Mouse (Mus musculus): ENCODE data around the gene AB124611. TPM values are rescaled to one million over a fixed set of nuclear protein-coding genes. Genes with fewer than 3 reads are reported as not detected.
A peak's percentile ranks its signal among the peaks of the same experiment; 100 is the strongest.

AB124611 gene
- total and polyA plus RNA-seq, 2 experiments from 2014 or later: 0.68 to 1.7 TPM

- Histone ChIP-seq H3K4me3 (ENCODE audit: low read depth, low read length) (peak overlapping the region; percentile 79), H3K4me2 (ENCODE audit: low read depth, low read length, poor library complexity, severe bottlenecking) (peak overlapping the region; percentile 71), H3K9me3 (ENCODE audit: low read length) (no peaks in the 10 kb centered on the region), H3K9ac (replicated peaks; ENCODE audit: low read length, poor library complexity, severe bottlenecking) (peak overlapping the region; percentile 95; the same call in 1 of the 2 replicates), H3K36me3 (ENCODE audit: insufficient read depth, low read length) (0 out of 2 replicates have a peak, but pooled peaks cover 3% of the 10 kb centered on the region), H3K27ac (ENCODE audit: low read depth, low read length) (peak overlapping the region; percentile 96), H3K27me3 (ENCODE audit: insufficient read depth, low read length) (no peaks in the 10 kb centered on the region), H3K4me1 (ENCODE audit: insufficient read depth, low read length) (peaks cover 6% of the 10 kb centered on the region)
- DNase-seq (ENCODE audit: low spot score) (no peak), ATAC-seq (ENCODE audit: low FRiP score) (peak; percentile 41)
- TF ChIP-seq CTCF (IDR thresholded peaks at IDR 0.05): peak; percentile 5; the same call in 1 of the 2 replicates
- 5% methylated on average over 9 of the region's 9 CpGs for WGBS
These were observed 19.5 kb downstream of the AB124611 start for GRCm38 (mm10) chr9:21545351-21545915.

GRCm38 (mm10) chr9:21545916-21546788 is 20.2 kb downstream of the AB124611 start:
- peaks cover 6% of the 10 kb centered on the region for H3K4me1 ChIP-seq (ENCODE audit: insufficient read depth, low read length)
- peak overlapping the region; percentile 71 for H3K4me2 ChIP-seq (ENCODE audit: low read depth, low read length, poor library complexity, severe bottlenecking)
- TF ChIP-seq CTCF (IDR thresholded peaks at IDR 0.05): peak; percentile 69
- H3K27me3 ChIP-seq (ENCODE audit: insufficient read depth, low read length): no peaks in the 10 kb centered on the region
- ATAC-seq (ENCODE audit: low FRiP score) (peak; percentile 94), DNase-seq (ENCODE audit: low spot score) (peak; percentile 98)
- H3K9me3 ChIP-seq (ENCODE audit: low read length): no peaks in the 10 kb centered on the region
- H3K4me3 ChIP-seq (ENCODE audit: low read depth, low read length): peak overlapping the region; percentile 79
- peak overlapping the region; percentile 95 for H3K9ac ChIP-seq (replicated peaks; ENCODE audit: low read length, poor library complexity, severe bottlenecking)
- H3K36me3 ChIP-seq (ENCODE audit: insufficient read depth, low read length): peaks cover 3% of the 10 kb centered on the region; the same call in 1 of the 2 replicates
- under 1% methylated on average over 60 of the region's 67 CpGs for WGBS
- peak overlapping the region; percentile 96 for H3K27ac ChIP-seq (ENCODE audit: low read depth, low read length)

GRCm38 (mm10) chr9:21546789-21547074 is 20.8 kb downstream of the AB124611 start, which contains the start of gene Carm1:
Gene Carm1 (plus strand): TSS chr9:21546894.
- Histone ChIP-seq H3K27me3 (ENCODE audit: insufficient read depth, low read length) (no peaks in the 10 kb centered on the region), H3K4me1 (ENCODE audit: insufficient read depth, low read length) (peaks cover 6% of the 10 kb centered on the region), H3K4me3 (ENCODE audit: low read depth, low read length) (peak within 1 kb of the TSS; percentile 79), H3K27ac (ENCODE audit: low read depth, low read length) (peak within 1 kb of the TSS; percentile 96), H3K4me2 (ENCODE audit: low read depth, low read length, poor library complexity, severe bottlenecking) (peak within 1 kb of the TSS; percentile 71), H3K36me3 (ENCODE audit: insufficient read depth, low read length) (peaks cover 3% of the 10 kb centered on the region; the same call in 1 of the 2 replicates), H3K9me3 (ENCODE audit: low read length) (no peaks in the 10 kb centered on the region), H3K9ac (replicated peaks; ENCODE audit: low read length, poor library complexity, severe bottlenecking) (peak within 1 kb of the TSS; percentile 95)
- DNase-seq (ENCODE audit: low spot score) (no peak), ATAC-seq (ENCODE audit: low FRiP score) (no peak)
- WGBS: 0% methylated on average over 4 of the region's 52 CpGs
- TF ChIP-seq CTCF (IDR thresholded peaks at IDR 0.05): no peak

GRCm38 (mm10) chr9:21547075-21547941 is 21.3 kb downstream of the AB124611 start:
- ATAC-seq (ENCODE audit: low FRiP score): peak; percentile 19
- TF ChIP-seq CTCF (IDR thresholded peaks at IDR 0.05): peak; percentile 2
- peak; percentile 62 for DNase-seq (ENCODE audit: low spot score)
- H3K27ac ChIP-seq (ENCODE audit: low read depth, low read length): peak overlapping the region; percentile 96
- H3K4me1 ChIP-seq (ENCODE audit: insufficient read depth, low read length): peaks cover 6% of the 10 kb centered on the region
- peak overlapping the region; percentile 79 for H3K4me3 ChIP-seq (ENCODE audit: low read depth, low read length)
- H3K9ac ChIP-seq (replicated peaks; ENCODE audit: low read length, poor library complexity, severe bottlenecking): peak overlapping the region; percentile 95
- no peaks in the 10 kb centered on the region for H3K9me3 ChIP-seq (ENCODE audit: low read length)
- peaks cover 3% of the 10 kb centered on the region; the same call in 1 of the 2 replicates for H3K36me3 ChIP-seq (ENCODE audit: insufficient read depth, low read length)
- no peaks in the 10 kb centered on the region for H3K27me3 ChIP-seq (ENCODE audit: insufficient read depth, low read length)
- WGBS: under 1% methylated on average over 30 of the region's 66 CpGs
- H3K4me2 ChIP-seq (ENCODE audit: low read depth, low read length, poor library complexity, severe bottlenecking): peak overlapping the region; percentile 71

GRCm38 (mm10) chr9:21551049-21551448 is 25.1 kb downstream of the AB124611 start:
- Histone ChIP-seq H3K36me3 (ENCODE audit: insufficient read depth, low read length) (peaks cover 10% of the 10 kb centered on the region; the same call in 1 of the 2 replicates), H3K9ac (replicated peaks; ENCODE audit: low read length, poor library complexity, severe bottlenecking) (no peak overlapping the region), H3K4me1 (ENCODE audit: insufficient read depth, low read length) (peaks cover 6% of the 10 kb centered on the region), H3K9me3 (ENCODE audit: low read length) (no peaks in the 10 kb centered on the region), H3K27me3 (ENCODE audit: insufficient read depth, low read length) (no peaks in the 10 kb centered on the region), H3K4me3 (ENCODE audit: low read depth, low read length) (no peak overlapping the region), H3K27ac (ENCODE audit: low read depth, low read length) (no peak overlapping the region), H3K4me2 (ENCODE audit: low read depth, low read length, poor library complexity, severe bottlenecking) (no peak overlapping the region)
- 90% methylated on average over 2 of the region's 2 CpGs for WGBS
- no peak for DNase-seq (ENCODE audit: low spot score)
- ATAC-seq (ENCODE audit: low FRiP score): no peak
- TF ChIP-seq CTCF (IDR thresholded peaks at IDR 0.05): no peak
